Mouse (Mus musculus) embryonic facial prominence, embryonic 14.5 days (tissue): ENCODE data around the gene Pld5. TPM values are rescaled to one million over a fixed set of nuclear protein-coding genes. Genes with fewer than 3 reads are reported as not detected.
A peak's percentile ranks its signal among the peaks of the same experiment; 100 is the strongest.

Experiments
- ATAC-seq: fragments of 200-750 bp; cut with Nextera tagmentation; 2 replicates; pipeline ENCODE4 v1.8.0; 2017; ENCODE audit warnings: low read depth, moderate number of reproducible peaks, moderate TSS enrichment
- DNase-seq: peaks from one replicate; pipeline ENCODE4 v3.0.0-alpha.2; 2015; ENCODE audit warnings: low spot score
- H3K27ac ChIP-seq: fragments of 300-500 bp; sonication (generic); replicated peaks from 2 replicates; pipeline ENCODE4 v1.5.1; 2014; ENCODE audit warnings: low read depth, mild to moderate bottlenecking, low read length, moderate library complexity
- H3K27me3 ChIP-seq: fragments of 300-500 bp; sonication (generic); replicated peaks from 2 replicates; pipeline ENCODE4 v1.6.1; 2014; ENCODE audit warnings: low read length; ENCODE audit not compliant: control insufficient read depth, insufficient read depth
- H3K36me3 ChIP-seq: fragments of 300-500 bp; sonication (generic); 2 replicates; pipeline ENCODE4 v1.6.1; 2014; ENCODE audit warnings: low read length, mixed read lengths; ENCODE audit not compliant: control insufficient read depth, insufficient read depth
- H3K4me1 ChIP-seq: fragments of 300-500 bp; sonication (generic); 2 replicates; pipeline ENCODE4 v1.6.1; 2014; ENCODE audit warnings: antibody characterized with exemption, low read length; ENCODE audit not compliant: control insufficient read depth, insufficient read depth
- H3K4me2 ChIP-seq: fragments of 300-500 bp; sonication (generic); 2 replicates; pipeline ENCODE4 v1.6.1; 2014; ENCODE audit warnings: low read depth, mild to moderate bottlenecking, low read length, moderate library complexity, mixed read lengths
- H3K4me3 ChIP-seq: fragments of 300-500 bp; sonication (generic); 2 replicates; pipeline ENCODE4 v1.5.1; 2014; ENCODE audit warnings: low read depth, mild to moderate bottlenecking, low read length
- H3K9ac ChIP-seq: fragments of 300-500 bp; sonication (generic); 2 replicates; pipeline ENCODE4 v1.6.1; 2014; ENCODE audit warnings: low read depth, mild to moderate bottlenecking, low read length, moderate library complexity, mixed read lengths
- H3K9me3 ChIP-seq: fragments of 300-500 bp; sonication (generic); 2 replicates; pipeline ENCODE4 v1.6.1; 2016; ENCODE audit warnings: low read length; ENCODE audit not compliant: control insufficient read depth
- WGBS: fragments of 180-500 bp; shearing (Covaris S2); extraction: QIAGEN DNeasy Blood & Tissue Kit; methylation state at CpG from one replicate; pipeline ENCODE4 v1.1.7; 2014; 5-methylcytosine and 5-hydroxymethylcytosine counted together
- polyA plus RNA-seq: library from polyadenylated mRNA; unstranded; fragments of >200 nt; fragmentation: Nextera tagmentation; extraction: Ambion mirVana; gene quantifications from 2 replicates; pipeline ENCODE4 v1.2.1, GENCODE M21; 2014

Pld5 gene
- polyA plus RNA-seq, 1 experiment from 2014 or later: 1.8 TPM

GRCm38 (mm10) chr1:176223794-176224193, 51.3 kb downstream of the Pld5 start:
- no peaks in the 10 kb centered on the region for H3K36me3 ChIP-seq
- H3K4me1 ChIP-seq: no peaks in the 10 kb centered on the region
- no peak overlapping the region for H3K27ac ChIP-seq
- no peaks in the 10 kb centered on the region for H3K9me3 ChIP-seq
- H3K27me3 ChIP-seq: no peaks in the 10 kb centered on the region
- no peak overlapping the region for H3K9ac ChIP-seq
- no peak overlapping the region for H3K4me3 ChIP-seq
- H3K4me2 ChIP-seq: no peak overlapping the region
- DNase-seq (no peak), ATAC-seq (no peak)
- WGBS: 76% methylated on average over 10 of the region's 10 CpGs

GRCm38 (mm10) chr1:176223196-176223595, 51.9 kb downstream of the Pld5 start:
- Histone ChIP-seq H3K9ac (no peak overlapping the region), H3K27me3 (no peaks in the 10 kb centered on the region), H3K9me3 (no peaks in the 10 kb centered on the region), H3K27ac (no peak overlapping the region), H3K4me3 (no peak overlapping the region), H3K36me3 (no peaks in the 10 kb centered on the region), H3K4me1 (no peaks in the 10 kb centered on the region), H3K4me2 (peak overlapping the region; percentile 33; the same call in 1 of the 2 replicates)
- WGBS: 4% methylated on average over 12 of the region's 12 CpGs
- ATAC-seq: peak; percentile 74; the same call in 1 of the 2 replicates
- peak; percentile 65 for DNase-seq

- no peak overlapping the region for H3K9ac ChIP-seq
- H3K4me3 ChIP-seq: no peak overlapping the region
- no peak overlapping the region for H3K4me2 ChIP-seq
- no peaks in the 10 kb centered on the region for H3K36me3 ChIP-seq
- no peaks in the 10 kb centered on the region for H3K27me3 ChIP-seq
- no peak overlapping the region for H3K27ac ChIP-seq
- H3K9me3 ChIP-seq: no peaks in the 10 kb centered on the region
- 75% methylated on average over 5 of the region's 5 CpGs for WGBS
- DNase-seq (no peak), ATAC-seq (no peak)
- no peaks in the 10 kb centered on the region for H3K4me1 ChIP-seq
Observed at GRCm38 (mm10) chr1:176218217-176218616, 56.9 kb downstream of the Pld5 start.

GRCm38 (mm10) chr1:176213645-176214221, 61.4 kb downstream of the Pld5 start:
- Histone ChIP-seq H3K4me3 (peak overlapping the region; percentile 14; the same call in 1 of the 2 replicates), H3K4me1 (no peaks in the 10 kb centered on the region), H3K27me3 (no peaks in the 10 kb centered on the region), H3K9ac (0 out of 2 replicates have a peak overlapping the region, but pooled peaks have one; percentile 45), H3K9me3 (no peaks in the 10 kb centered on the region), H3K27ac (no peak overlapping the region), H3K4me2 (peak overlapping the region; percentile 48), H3K36me3 (no peaks in the 10 kb centered on the region)
- DNase-seq (peak; percentile 78), ATAC-seq (peak; percentile 87)
- WGBS: 26% methylated on average over 17 of the region's 17 CpGs

GRCm38 (mm10) chr1:176212922-176213644, 62.0 kb downstream of the Pld5 start:
- Histone ChIP-seq H3K27ac (no peak overlapping the region), H3K9me3 (no peaks in the 10 kb centered on the region), H3K4me3 (peak overlapping the region; percentile 14; the same call in 1 of the 2 replicates), H3K36me3 (no peaks in the 10 kb centered on the region), H3K9ac (0 out of 2 replicates have a peak overlapping the region, but pooled peaks have one; percentile 45), H3K27me3 (no peaks in the 10 kb centered on the region), H3K4me1 (no peaks in the 10 kb centered on the region), H3K4me2 (peak overlapping the region; percentile 48)
- WGBS: 62% methylated on average over 9 of the region's 9 CpGs
- no peak for DNase-seq
- ATAC-seq: no peak; the same call in 1 of the 2 replicates

GRCm38 (mm10) chr1:176210803-176211202, 64.3 kb downstream of the Pld5 start:
- no peak for DNase-seq
- Histone ChIP-seq H3K4me2 (no peak overlapping the region), H3K27me3 (no peaks in the 10 kb centered on the region), H3K4me1 (no peaks in the 10 kb centered on the region), H3K9ac (no peak overlapping the region), H3K36me3 (no peaks in the 10 kb centered on the region), H3K4me3 (no peak overlapping the region), H3K9me3 (no peaks in the 10 kb centered on the region), H3K27ac (no peak overlapping the region)
- no peak for ATAC-seq
- WGBS: 88% methylated on average over 1 of the region's 1 CpGs

GRCm38 (mm10) chr1:176208014-176208413, 67.1 kb downstream of the Pld5 start:
- 79% methylated on average over 2 of the region's 2 CpGs for WGBS
- Histone ChIP-seq H3K27me3 (no peaks in the 10 kb centered on the region), H3K4me2 (no peak overlapping the region), H3K9ac (no peak overlapping the region), H3K9me3 (no peaks in the 10 kb centered on the region), H3K27ac (no peak overlapping the region), H3K36me3 (no peaks in the 10 kb centered on the region), H3K4me3 (no peak overlapping the region), H3K4me1 (no peaks in the 10 kb centered on the region)
- DNase-seq (no peak), ATAC-seq (no peak)

- WGBS: 79% methylated on average over 3 of the region's 3 CpGs
- DNase-seq (no peak), ATAC-seq (no peak)
Observed at GRCm38 (mm10) chr1:176202360-176202759, 72.8 kb downstream of the Pld5 start.

More at GRCm38 (mm10) chr1:176202360-176202759, 72.8 kb downstream of the Pld5 start:
- Histone ChIP-seq H3K27ac (no peak overlapping the region), H3K9ac (no peak overlapping the region), H3K9me3 (no peaks in the 10 kb centered on the region), H3K4me2 (no peak overlapping the region), H3K27me3 (no peaks in the 10 kb centered on the region), H3K4me1 (no peaks in the 10 kb centered on the region), H3K36me3 (no peaks in the 10 kb centered on the region), H3K4me3 (no peak overlapping the region)
